Mouse (Mus musculus): ENCODE measurements around the gene Ddx5. TPM values are rescaled to one million over a fixed set of nuclear protein-coding genes. Genes with fewer than 3 reads are reported as not detected.

Gene Ddx5
- total and polyA plus RNA-seq, 2 experiments from 2014 or later = 274 to 288 TPM

DNA sequence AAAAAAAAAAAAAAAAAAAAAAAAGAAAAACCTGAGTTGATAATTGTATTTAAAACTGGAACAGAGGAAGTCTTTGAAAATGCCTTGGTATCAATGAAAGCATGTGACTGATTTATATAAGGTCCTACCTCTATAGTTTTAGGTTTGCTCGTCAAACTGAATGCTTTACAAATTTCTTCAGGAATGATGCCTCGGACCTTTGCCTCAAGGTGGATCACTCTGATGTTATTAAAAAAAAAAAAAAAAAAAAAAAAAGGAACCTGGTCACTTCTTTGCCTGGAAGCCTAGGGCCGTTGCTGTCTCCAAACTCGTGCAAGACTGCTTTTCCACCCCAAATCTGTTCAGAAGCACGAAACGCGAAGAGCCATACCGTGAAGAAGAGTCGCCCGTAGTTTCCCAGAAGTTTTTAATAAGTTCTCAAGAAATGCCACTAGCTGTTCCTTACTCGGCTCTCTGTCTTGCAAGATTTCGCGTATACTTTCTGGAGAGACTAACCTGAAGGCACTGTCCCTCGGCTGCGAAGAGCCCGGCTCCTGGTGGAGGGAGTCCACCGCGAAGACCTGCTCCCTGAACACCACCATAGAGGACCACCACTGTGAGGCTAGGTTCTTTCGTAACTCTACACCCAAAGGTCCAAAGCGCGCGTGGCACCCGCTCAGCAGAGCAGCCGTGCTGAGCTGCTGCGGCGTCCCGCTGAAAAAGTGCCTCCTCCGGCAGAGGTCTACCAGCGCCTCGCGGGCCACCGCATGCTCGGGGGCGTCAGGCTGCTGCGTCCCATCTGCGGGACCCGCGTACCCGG lies 10.2 kb downstream of the Ddx5 start:
- Histone ChIP-seq H3K4me3 (ENCODE audit: low read length) (peak overlapping the region; percentile 72), H3K36me3 (ENCODE audit: insufficient read depth, low read length) (peaks cover 37% of the 10 kb centered on the region), H3K27ac (peak overlapping the region; percentile 88), H3K9ac (replicated peaks; ENCODE audit: low read length) (peak overlapping the region; percentile 76), H3K4me1 (ENCODE audit: insufficient read depth, low read length) (0 out of 2 replicates have a peak, but pooled peaks cover 2% of the 10 kb centered on the region), H3K27me3 (ENCODE audit: insufficient read depth, low read length) (no peaks in the 10 kb centered on the region), H3K9me3 (ENCODE audit: low read length) (no peaks in the 10 kb centered on the region), H3K4me2 (ENCODE audit: low read depth, low read length) (peak overlapping the region; percentile 92)
- TF ChIP-seq CTCF (IDR thresholded peaks at IDR 0.05; ENCODE audit: low read depth) = no peak
- ATAC-seq (peak; percentile 87), DNase-seq (ENCODE audit: low spot score) (no peak)
- 3% methylated on average over 39 of the region's 39 CpGs for WGBS

GRCm38 (mm10) chr11:106778132-106778531 lies 10.9 kb downstream of the Ddx5 start:
- Histone ChIP-seq H3K9ac (replicated peaks; ENCODE audit: low read length) (no peak overlapping the region), H3K27ac (no peak overlapping the region), H3K4me1 (ENCODE audit: insufficient read depth, low read length) (0 out of 2 replicates have a peak, but pooled peaks cover 2% of the 10 kb centered on the region), H3K27me3 (ENCODE audit: insufficient read depth, low read length) (no peaks in the 10 kb centered on the region), H3K4me2 (ENCODE audit: low read depth, low read length) (peak overlapping the region; percentile 92; the same call in 1 of the 2 replicates), H3K4me3 (ENCODE audit: low read length) (no peak overlapping the region), H3K36me3 (ENCODE audit: insufficient read depth, low read length) (peaks cover 37% of the 10 kb centered on the region), H3K9me3 (ENCODE audit: low read length) (no peaks in the 10 kb centered on the region)
- TF ChIP-seq CTCF (IDR thresholded peaks at IDR 0.05; ENCODE audit: low read depth) = no peak
- ATAC-seq (no peak), DNase-seq (ENCODE audit: low spot score) (no peak)
- WGBS = 90% methylated on average over 7 of the region's 7 CpGs

DNA sequence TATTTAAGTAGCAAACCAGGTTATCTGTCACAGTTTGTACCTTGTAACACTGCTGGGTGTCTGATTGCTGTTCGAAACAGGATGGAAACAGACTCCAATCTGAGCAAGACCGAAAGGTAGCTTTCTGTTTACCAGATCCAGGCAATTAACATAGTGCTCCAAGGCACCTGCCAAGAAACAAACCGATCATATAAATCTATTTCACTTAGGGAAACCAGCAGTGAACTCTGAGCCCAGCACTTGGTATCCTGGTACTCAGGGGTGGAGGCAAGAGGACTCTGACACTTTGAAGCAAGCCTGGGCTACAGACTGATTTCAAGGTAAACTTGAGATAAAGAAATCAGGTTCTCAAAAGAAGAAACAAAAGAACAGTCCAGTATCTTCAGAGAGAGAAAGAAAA lies 11.6 kb downstream of the Ddx5 start:
- no peak overlapping the region for H3K4me3 ChIP-seq (ENCODE audit: low read length)
- H3K27ac ChIP-seq = no peak overlapping the region
- no peak overlapping the region for H3K9ac ChIP-seq (replicated peaks; ENCODE audit: low read length)
- no peaks in the 10 kb centered on the region for H3K27me3 ChIP-seq (ENCODE audit: insufficient read depth, low read length)
- peaks cover 36% of the 10 kb centered on the region for H3K36me3 ChIP-seq (ENCODE audit: insufficient read depth, low read length)
- 0 out of 2 replicates have a peak, but pooled peaks cover 2% of the 10 kb centered on the region for H3K4me1 ChIP-seq (ENCODE audit: insufficient read depth, low read length)
- ATAC-seq (no peak), DNase-seq (ENCODE audit: low spot score) (no peak)
- no peaks in the 10 kb centered on the region for H3K9me3 ChIP-seq (ENCODE audit: low read length)
- no peak for TF ChIP-seq CTCF (IDR thresholded peaks at IDR 0.05; ENCODE audit: low read depth)
- H3K4me2 ChIP-seq (ENCODE audit: low read depth, low read length) = no peak overlapping the region
- WGBS = 88% methylated on average over 3 of the region's 3 CpGs

DNA sequence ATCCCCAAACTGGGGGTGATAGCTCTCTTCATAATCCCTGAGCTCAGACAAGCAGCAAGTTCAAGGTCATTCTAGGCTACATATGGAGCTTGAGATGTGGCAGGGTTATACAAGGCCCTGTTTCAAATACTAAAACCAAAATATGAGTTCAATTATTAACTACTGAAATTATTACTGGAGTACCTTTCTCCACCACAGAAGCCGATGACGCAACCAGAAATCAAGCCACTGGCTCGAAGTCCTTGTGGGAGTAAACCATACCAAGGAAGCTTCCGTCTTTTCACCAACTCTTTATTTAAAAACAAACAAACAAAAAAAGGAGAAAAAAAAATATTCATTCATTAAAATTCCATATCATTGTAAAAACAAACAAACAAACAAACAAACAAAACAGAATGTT lies 12.0 kb downstream of the Ddx5 start:
- 94% methylated on average over 4 of the region's 4 CpGs for WGBS
- peaks cover 36% of the 10 kb centered on the region for H3K36me3 ChIP-seq (ENCODE audit: insufficient read depth, low read length)
- no peak for TF ChIP-seq CTCF (IDR thresholded peaks at IDR 0.05; ENCODE audit: low read depth)

DNA sequence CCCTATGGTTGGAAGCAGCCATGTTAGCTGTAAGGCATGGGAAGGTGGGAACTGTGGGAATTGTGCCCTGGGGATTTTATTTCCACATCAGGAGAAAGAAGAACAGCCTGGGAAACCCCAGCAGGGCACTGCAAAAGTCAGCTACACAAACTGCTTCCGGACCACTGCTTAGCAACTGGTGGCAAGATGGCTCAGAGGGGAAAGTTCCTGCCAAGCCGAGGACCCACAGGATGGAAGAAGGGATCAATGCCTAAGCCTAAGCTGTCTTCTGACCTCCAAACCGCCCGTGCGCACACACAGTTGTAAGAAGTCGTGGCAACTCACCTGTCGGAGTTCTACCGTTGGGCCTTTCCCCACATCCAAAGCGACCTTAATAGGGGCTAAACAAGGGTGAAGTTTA lies 15.9 kb downstream of the Ddx5 start:
- no peak overlapping the region for H3K4me2 ChIP-seq (ENCODE audit: low read depth, low read length)
- no peak for DNase-seq (ENCODE audit: low spot score)
- WGBS = 86% methylated on average over 9 of the region's 9 CpGs
- H3K4me1 ChIP-seq (ENCODE audit: insufficient read depth, low read length) = no peaks in the 10 kb centered on the region
- no peak overlapping the region for H3K27ac ChIP-seq
- no peak overlapping the region for H3K9ac ChIP-seq (replicated peaks; ENCODE audit: low read length)
- no peaks in the 10 kb centered on the region for H3K9me3 ChIP-seq (ENCODE audit: low read length)
- peaks cover 51% of the 10 kb centered on the region for H3K36me3 ChIP-seq (ENCODE audit: insufficient read depth, low read length)
- ATAC-seq = no peak
- no peaks in the 10 kb centered on the region for H3K27me3 ChIP-seq (ENCODE audit: insufficient read depth, low read length)
- TF ChIP-seq CTCF (IDR thresholded peaks at IDR 0.05; ENCODE audit: low read depth) = no peak
- H3K4me3 ChIP-seq (ENCODE audit: low read length) = no peak overlapping the region

More for the DNA sequence above, 12.0 kb downstream of the Ddx5 start:
- ATAC-seq (no peak), DNase-seq (ENCODE audit: low spot score) (no peak)
- Histone ChIP-seq H3K4me2 (ENCODE audit: low read depth, low read length) (no peak overlapping the region), H3K27ac (no peak overlapping the region), H3K27me3 (ENCODE audit: insufficient read depth, low read length) (no peaks in the 10 kb centered on the region), H3K9me3 (ENCODE audit: low read length) (no peaks in the 10 kb centered on the region), H3K4me1 (ENCODE audit: insufficient read depth, low read length) (0 out of 2 replicates have a peak, but pooled peaks cover 2% of the 10 kb centered on the region), H3K9ac (replicated peaks; ENCODE audit: low read length) (no peak overlapping the region), H3K4me3 (ENCODE audit: low read length) (no peak overlapping the region)

DNA sequence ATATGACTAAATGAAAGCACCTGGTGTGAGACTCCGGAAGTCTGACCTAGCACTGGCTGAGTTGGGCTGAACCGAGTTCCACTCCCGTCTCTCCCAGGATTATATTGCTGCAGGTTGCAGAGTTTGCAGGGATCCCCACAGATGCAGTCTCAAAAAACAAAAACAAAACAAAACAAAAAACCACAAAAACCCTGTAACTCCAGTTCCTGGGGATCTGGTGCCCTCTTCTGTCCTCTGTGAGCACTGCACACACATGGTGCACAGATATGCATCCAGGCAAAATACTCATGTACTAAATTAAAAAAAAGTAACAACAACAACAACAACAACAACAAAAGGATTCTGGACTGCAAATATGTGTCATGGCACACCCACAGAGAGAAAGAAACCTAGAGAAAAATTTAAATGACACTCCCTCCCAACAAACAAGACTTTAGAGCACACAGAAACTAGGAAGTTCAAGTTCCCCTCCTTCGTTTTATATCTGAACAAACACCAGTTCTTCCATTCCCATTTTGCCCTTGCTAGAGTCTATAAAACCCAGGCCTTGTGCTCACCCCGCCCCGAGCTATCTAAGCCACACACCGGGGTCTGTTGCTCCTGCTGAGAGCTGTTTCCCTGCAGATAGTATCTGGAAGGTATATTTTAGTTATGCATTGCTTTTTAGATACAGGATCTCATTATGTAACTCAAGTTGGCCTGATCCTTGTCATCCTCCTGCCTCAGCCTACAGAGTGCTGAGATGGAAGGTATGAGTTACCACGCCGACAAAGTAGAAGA lies 18.6 kb downstream of the Ddx5 start:
- Histone ChIP-seq H3K27ac (no peak overlapping the region), H3K4me3 (ENCODE audit: low read length) (no peak overlapping the region), H3K4me2 (ENCODE audit: low read depth, low read length) (no peak overlapping the region), H3K4me1 (ENCODE audit: insufficient read depth, low read length) (no peaks in the 10 kb centered on the region), H3K9me3 (ENCODE audit: low read length) (no peaks in the 10 kb centered on the region), H3K9ac (replicated peaks; ENCODE audit: low read length) (no peak overlapping the region), H3K36me3 (ENCODE audit: insufficient read depth, low read length) (peaks cover 49% of the 10 kb centered on the region), H3K27me3 (ENCODE audit: insufficient read depth, low read length) (no peaks in the 10 kb centered on the region)
- ATAC-seq = no peak
- TF ChIP-seq CTCF (IDR thresholded peaks at IDR 0.05; ENCODE audit: low read depth) = peak; percentile 76
- WGBS = 97% methylated on average over 9 of the region's 9 CpGs
- peak; percentile 45 for DNase-seq (ENCODE audit: low spot score)
